7 mouse cellular contexts compared by ENCODE assay signal in the genomic region with DNA sequence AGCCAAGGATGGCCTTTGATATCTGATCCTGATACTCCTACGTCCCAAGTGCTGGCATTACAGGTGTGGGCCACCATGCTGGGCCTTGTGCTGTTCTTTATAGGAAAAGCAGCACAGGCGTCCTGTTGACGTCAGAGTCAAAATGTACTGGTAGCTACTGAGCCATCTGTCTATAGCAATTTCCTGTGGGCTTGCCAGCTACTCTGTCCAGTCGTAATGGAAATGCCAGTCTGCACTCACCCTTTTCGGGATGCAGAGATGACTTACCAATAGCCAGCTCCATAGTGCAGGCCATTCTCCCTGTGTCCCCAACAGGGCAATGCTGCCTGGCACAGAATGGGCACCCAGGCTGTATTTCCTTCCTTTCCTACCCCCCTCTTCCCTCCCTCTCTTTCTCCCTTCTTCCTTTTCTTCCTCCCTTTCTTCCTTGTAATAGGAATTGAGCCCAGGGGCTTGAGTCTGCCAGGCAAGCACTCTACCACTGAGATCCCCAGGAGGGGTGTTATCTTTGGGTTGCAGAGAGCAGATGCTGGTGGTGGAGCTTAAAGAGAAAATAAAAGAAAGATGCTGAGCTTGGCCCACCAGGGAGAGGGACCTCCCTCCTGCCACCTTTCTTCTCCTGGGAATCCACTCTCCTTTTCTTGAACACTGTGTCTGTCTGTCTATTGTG.
DNase-seq lines count a peak whose midpoint lies in the region; ATAC-seq and TF ChIP-seq lines count a peak whose summit lies in the region.

No protein-coding gene starts in this region.

- no peak; the same call in 1 of the 2 replicates for ATAC-seq in embryonic facial prominence, embryonic 12.5 days (ENCODE audit: insufficient number of reproducible peaks, insufficient read depth, low FRiP score, low TSS enrichment)
- peak; percentile 46; the same call in 1 of the 2 replicates for ATAC-seq in hindbrain, embryonic 16.5 days

- H3K27me3 ChIP-seq in embryonic facial prominence, embryonic 12.5 days, result no peaks in the 10 kb centered on the region
- H3K27me3 ChIP-seq in hindbrain, embryonic 16.5 days (replicated peaks; ENCODE audit: control insufficient read depth, insufficient read depth, low read length), result no peaks in the 10 kb centered on the region

- H3K4me3 ChIP-seq in left cerebral cortex, adult 2 months, result no peak overlapping the region
- H3K4me3 ChIP-seq in embryonic facial prominence, embryonic 12.5 days, result no peak overlapping the region
- H3K4me3 ChIP-seq in hindbrain, embryonic 16.5 days (ENCODE audit: low read length), result no peak overlapping the region
- H3K4me3 ChIP-seq in olfactory bulb, adult 2 months (ENCODE audit: insufficient read depth, low read depth, low read length), result no peak overlapping the region

- no peak for TF ChIP-seq CTCF in left cerebral cortex, adult 2 months (IDR thresholded peaks at IDR 0.05)
- no peak for TF ChIP-seq CTCF in olfactory bulb, adult 2 months (IDR thresholded peaks at IDR 0.05; ENCODE audit: insufficient read depth, low read depth, low read length)

- no peak overlapping the region for H3K9ac ChIP-seq in embryonic facial prominence, embryonic 12.5 days
- H3K9ac ChIP-seq in hindbrain, embryonic 16.5 days (ENCODE audit: low read depth, low read length), result peak overlapping the region; percentile 19; the same call in 1 of the 2 replicates

- H3K4me1 ChIP-seq in embryonic facial prominence, embryonic 12.5 days, result peaks cover 24% of the 10 kb centered on the region; the same call in 1 of the 2 replicates
- H3K4me1 ChIP-seq in hindbrain, embryonic 16.5 days (ENCODE audit: control insufficient read depth, insufficient read depth, low read depth, low read length), result peaks cover 24% of the 10 kb centered on the region
- peaks cover 26% of the 10 kb centered on the region for H3K4me1 ChIP-seq in olfactory bulb, adult 2 months (ENCODE audit: control insufficient read depth, insufficient read depth, low read length)

- no peak overlapping the region for H3K4me2 ChIP-seq in embryonic facial prominence, embryonic 12.5 days (replicated peaks)
- no peak overlapping the region for H3K4me2 ChIP-seq in hindbrain, embryonic 16.5 days (ENCODE audit: low read length)

- WGBS in embryonic facial prominence, embryonic 12.5 days, result 67% methylated on average over 5 of the region's 5 CpGs
- WGBS in hindbrain, embryonic 16.5 days, result 59% methylated on average over 5 of the region's 5 CpGs
- 65% methylated on average over 5 of the region's 5 CpGs for WGBS in olfactory bulb, adult 2 months

- peak in 1 of 2 experiments; percentile 45 for DNase-seq in left cerebral cortex, adult 2 months (ENCODE audit: extremely low spot score in 1 of 2, low spot score in 2 of 2)
- DNase-seq in left cerebral cortex, postnatal 10 days (ENCODE audit: extremely low spot score in 1 of 2, low spot score in 2 of 2), result no peak
- no peak for DNase-seq in T-cell, adult 2 months (ENCODE audit: low spot score)
- DNase-seq in adrenal gland, postnatal 4 days (ENCODE audit: low spot score in 2 of 2), result no peak

- intact Hi-C loops in left cerebral cortex, adult 2 months (cut with DNase I), result no loop called here
- intact Hi-C loops in left cerebral cortex, postnatal 10 days (cut with DNase I), result no loop called here

- no peaks in the 10 kb centered on the region for H3K36me3 ChIP-seq in embryonic facial prominence, embryonic 12.5 days
- no peaks in the 10 kb centered on the region for H3K36me3 ChIP-seq in hindbrain, embryonic 16.5 days (ENCODE audit: control insufficient read depth, insufficient read depth, low read length)

- peak overlapping the region; percentile 95 for H3K27ac ChIP-seq in left cerebral cortex, adult 2 months
- H3K27ac ChIP-seq in embryonic facial prominence, embryonic 12.5 days, result peak overlapping the region; percentile 4
- peak overlapping the region; percentile 77 for H3K27ac ChIP-seq in hindbrain, embryonic 16.5 days (ENCODE audit: low read depth, low read length)
- peak overlapping the region; percentile 93 for H3K27ac ChIP-seq in olfactory bulb, adult 2 months (ENCODE audit: insufficient read depth, low read depth, low read length)

- no peaks in the 10 kb centered on the region for H3K9me3 ChIP-seq in embryonic facial prominence, embryonic 12.5 days
- no peaks in the 10 kb centered on the region for H3K9me3 ChIP-seq in hindbrain, embryonic 16.5 days (ENCODE audit: control insufficient read depth, low read length)

- no peak for TF ChIP-seq POLR2A in olfactory bulb, adult 2 months (IDR thresholded peaks at IDR 0.05; ENCODE audit: insufficient read depth, low read depth, low read length)

Comparison
In these comparisons a context has a peak if more than half of its experiments do, and no peak if none do; other contexts are left out.
1. H3K27ac ChIP-seq: peak in every context shown above with its lines; median percentile 95 in left cerebral cortex, adult 2 months; 93 in olfactory bulb, adult 2 months; 77 in hindbrain, embryonic 16.5 days; 4 in embryonic facial prominence, embryonic 12.5 days.